Mouse (Mus musculus): ENCODE results near the gene Cacna1e. TPM values are rescaled to one million over a fixed set of nuclear protein-coding genes. Genes with fewer than 3 reads are reported as not detected.
A peak's percentile ranks its signal among the peaks of the same experiment; 100 is the strongest.

Gene Cacna1e
- total RNA-seq (2021): 100 to 1,000 TPM; 121 to 122 TPM

- intact Hi-C loops (cut with DNase I): loop anchor here (10.0 kb wide), 2 partner anchors 90 to 120 kb away; no protein-coding TSS in a partner anchor
- peak; percentile 46 for DNase-seq
These were observed at the start of gene Cacna1e for GRCm38 (mm10) chr1:154884275-154885206. Cacna1e (minus strand) TSS chr1:154884501.

DNA sequence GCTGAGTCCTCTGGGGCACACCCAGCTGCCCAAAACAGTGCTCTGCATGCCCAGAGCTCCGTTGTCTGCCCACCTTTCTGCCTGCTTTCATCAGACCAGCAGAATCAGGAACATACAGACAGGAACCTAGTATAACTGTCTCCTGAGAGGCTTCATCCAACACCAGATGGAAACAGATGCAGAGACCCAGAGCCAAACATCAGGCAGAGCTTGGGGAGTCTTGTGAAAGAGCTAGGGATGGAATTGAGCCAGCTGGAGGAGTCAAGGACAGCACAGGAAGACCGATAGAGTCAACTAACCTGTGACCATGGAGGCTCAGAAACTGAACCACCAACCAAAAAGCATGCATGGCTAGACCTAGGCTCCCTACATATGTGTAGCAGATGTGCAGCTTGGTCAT is 34.1 kb upstream of the Cacna1e start:
- no peak for DNase-seq
- intact Hi-C loops (cut with DNase I): no loop called here

- intact Hi-C loops (cut with DNase I): no loop called here
- DNase-seq: peak; percentile 10
These were observed 33.1 kb upstream of the Cacna1e start for GRCm38 (mm10) chr1:154917438-154917837.

DNA sequence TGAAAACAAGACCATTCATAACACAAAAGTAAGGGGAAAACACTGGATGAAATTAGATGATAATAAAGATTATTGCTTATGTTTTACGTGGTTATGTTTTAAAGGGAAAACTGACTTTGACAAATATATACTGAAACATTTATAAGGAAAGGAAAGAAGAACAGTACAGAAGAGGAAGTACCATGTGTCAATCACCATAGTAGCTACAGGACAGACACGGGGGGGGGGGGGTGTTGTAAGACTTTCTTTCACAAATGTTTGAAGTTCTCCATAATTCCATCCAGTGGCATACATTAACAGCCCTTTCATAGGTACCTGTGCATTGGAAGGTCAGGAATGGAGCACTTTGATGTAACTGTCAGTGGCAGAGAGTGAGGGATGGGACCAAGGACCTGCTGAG is 25.3 kb upstream of the Cacna1e start:
- no peak for DNase-seq
- intact Hi-C loops (cut with DNase I): no loop called here

GRCm38 (mm10) chr1:154897390-154897789 is 13.1 kb upstream of the Cacna1e start:
- intact Hi-C loops (cut with DNase I): no loop called here
- no peak for DNase-seq

GRCm38 (mm10) chr1:154890244-154890643 is 5.9 kb upstream of the Cacna1e start:
- intact Hi-C loops (cut with DNase I): no loop called here
- no peak for DNase-seq

- intact Hi-C loops (cut with DNase I): loop anchor here (2.0 to 10.0 kb wide), 3 partner anchors 34 to 116 kb away; no protein-coding TSS in a partner anchor
- DNase-seq: peak; percentile 43
These were observed 4.2 kb upstream of the Cacna1e start for GRCm38 (mm10) chr1:154888495-154888894.

DNA sequence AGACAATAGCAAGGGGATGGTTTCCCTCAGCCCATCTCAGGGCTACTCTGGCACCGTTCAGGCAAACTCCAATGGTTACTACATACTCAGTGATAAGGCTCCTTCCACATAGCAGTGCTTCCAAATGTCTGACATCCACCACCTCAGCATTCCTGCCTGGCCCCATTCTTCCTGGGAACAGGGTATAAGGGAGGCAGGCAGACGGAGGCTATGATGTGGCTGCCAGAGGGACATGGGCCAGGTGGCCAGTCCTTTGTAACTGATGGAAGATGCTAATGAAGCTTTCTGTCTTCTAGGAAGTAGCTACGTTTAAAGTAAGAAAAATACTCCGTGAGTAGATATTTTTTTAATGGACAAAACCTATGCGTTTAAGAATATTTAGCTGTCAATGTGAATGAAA is 3.7 kb upstream of the Cacna1e start:
- DNase-seq: peak; percentile 73
- intact Hi-C loops (cut with DNase I): loop anchor here (2.0 to 10.0 kb wide), 3 partner anchors 33 to 117 kb away; no protein-coding TSS in a partner anchor

- intact Hi-C loops (cut with DNase I): loop anchor here (10.0 kb wide), 2 partner anchors 93 to 117 kb away; no protein-coding TSS in a partner anchor
- DNase-seq: no peak
These were observed 3.2 kb upstream of the Cacna1e start for GRCm38 (mm10) chr1:154887546-154887945.

DNA sequence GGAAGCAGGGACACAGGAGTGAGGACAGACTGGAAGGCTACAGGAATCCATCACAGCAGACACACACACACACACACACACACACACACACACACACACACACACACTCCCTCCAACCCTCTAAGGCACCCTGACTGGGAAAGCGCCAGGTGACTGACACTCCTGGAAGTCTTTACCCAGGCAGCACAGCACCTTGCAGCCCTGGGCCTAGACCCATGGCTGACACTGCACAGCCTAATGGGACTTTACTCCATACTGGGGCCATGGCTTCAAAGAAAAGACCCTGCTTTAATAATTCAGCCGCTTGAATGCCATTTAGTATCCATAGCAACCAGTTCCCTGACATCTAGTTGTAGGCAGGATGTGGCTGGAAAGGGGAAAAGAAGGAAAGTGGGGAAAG is 2.3 kb upstream of the Cacna1e start:
- intact Hi-C loops (cut with DNase I): loop anchor here (10.0 kb wide), 2 partner anchors 92 to 118 kb away; no protein-coding TSS in a partner anchor
- no peak for DNase-seq

- intact Hi-C loops (cut with DNase I): loop anchor here (10.0 kb wide), 2 partner anchors 90 to 120 kb away; no protein-coding TSS in a partner anchor
- no peak for DNase-seq
These were observed 877 bp upstream of the Cacna1e start for GRCm38 (mm10) chr1:154885207-154885548.

DNA sequence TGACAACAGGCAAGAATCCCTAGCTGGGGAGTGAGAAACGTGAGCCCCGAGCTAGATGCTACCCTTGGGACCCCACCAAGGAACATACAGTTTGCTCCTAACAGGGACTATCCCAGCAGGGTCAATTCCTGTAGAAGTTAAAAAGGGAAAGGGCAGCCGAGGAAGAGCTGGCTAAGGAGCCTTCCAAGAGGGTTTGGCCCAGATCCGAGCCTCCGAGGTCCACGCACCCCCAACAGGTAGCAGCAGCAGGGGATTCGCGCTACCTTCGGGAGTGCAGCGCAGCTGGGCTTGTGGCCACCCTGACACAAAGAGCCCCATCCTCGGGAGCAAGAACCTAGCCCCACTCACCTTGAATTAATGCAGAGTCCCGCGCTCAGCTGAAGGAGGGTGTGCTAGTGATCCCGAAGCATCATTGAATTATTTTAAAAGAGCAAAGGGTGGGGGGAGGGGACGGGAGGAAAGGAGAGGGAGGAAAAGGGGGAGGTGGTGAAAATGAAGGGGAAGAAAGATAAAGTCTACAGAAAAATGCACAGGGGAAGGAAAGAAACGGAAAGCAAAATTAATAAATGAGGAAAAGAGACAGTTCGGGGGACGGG is 607 bp downstream of the Cacna1e start:
- intact Hi-C loops (cut with DNase I): loop anchor here (10.0 kb wide), 2 partner anchors 89 to 121 kb away; no protein-coding TSS in a partner anchor
- peak; percentile 12 for DNase-seq

GRCm38 (mm10) chr1:154865981-154866380 is 18.3 kb downstream of the Cacna1e start:
- no peak for DNase-seq
- intact Hi-C loops (cut with DNase I): no loop called here

- DNase-seq: peak; percentile 45
- intact Hi-C loops (cut with DNase I): no loop called here
These were observed 22.9 kb downstream of the Cacna1e start for GRCm38 (mm10) chr1:154861416-154861815.

DNA sequence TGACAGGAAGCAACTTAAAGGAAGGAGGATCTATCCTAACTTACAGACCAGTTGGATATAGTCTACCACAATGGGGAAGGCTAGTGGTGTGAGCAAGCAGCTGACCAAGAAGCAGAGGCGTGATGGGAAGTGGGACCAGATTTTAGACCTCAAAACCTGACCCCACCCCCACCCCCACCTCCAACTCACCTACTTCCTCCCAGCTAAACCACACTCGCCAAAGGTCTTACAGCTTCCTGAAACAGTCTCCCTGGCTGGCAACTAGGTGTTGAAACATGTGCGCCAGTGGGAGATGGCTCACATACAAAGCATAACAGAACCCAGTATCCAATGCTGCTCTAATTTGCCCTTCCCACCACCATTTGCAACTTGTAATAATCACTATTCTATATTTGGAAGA is 29.7 kb downstream of the Cacna1e start:
- no peak for DNase-seq
- intact Hi-C loops (cut with DNase I): loop anchor here (2.0 kb wide), 1 partner anchor 34 kb away; no protein-coding TSS in a partner anchor

DNA sequence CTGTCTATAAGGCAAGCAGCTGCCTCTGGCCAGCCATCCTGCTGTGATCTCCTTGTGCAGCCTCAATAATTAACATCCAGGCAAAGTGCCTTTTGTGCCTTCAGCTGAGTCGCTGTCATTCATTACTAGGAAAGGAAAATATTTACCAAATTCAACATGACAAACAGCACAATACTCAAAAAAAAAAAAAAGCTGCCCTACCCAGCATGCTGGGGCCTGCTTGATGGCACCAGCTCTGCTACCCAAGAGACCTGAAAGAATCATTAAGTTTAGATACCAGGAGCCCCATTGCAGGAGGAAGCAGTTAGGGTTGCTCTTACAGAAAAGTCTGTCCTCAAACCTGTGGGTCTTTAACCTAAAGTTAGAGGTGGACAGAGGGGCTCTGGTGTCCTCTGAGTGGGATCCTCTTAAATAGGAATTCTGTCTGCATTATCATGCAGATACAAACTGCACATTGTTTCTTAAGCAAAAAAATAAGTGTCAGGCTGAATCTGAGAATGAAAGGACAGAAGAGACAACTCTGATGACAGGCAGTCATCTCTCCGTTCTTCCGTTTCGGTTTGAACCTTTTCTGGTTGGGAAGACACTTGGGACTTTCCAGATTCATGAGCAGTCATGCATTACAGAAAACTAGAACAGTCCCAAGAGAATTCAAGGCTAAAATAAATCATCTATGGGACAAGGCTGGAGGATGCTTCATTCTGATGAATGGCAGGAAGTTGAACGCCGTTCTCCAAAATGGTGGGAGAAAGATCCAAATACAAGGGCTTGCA is 33.6 kb downstream of the Cacna1e start:
- intact Hi-C loops (cut with DNase I): no loop called here
- peak; percentile 17 for DNase-seq

GRCm38 (mm10) chr1:154848683-154849579 is 35.4 kb downstream of the Cacna1e start:
- DNase-seq: no peak

DNA sequence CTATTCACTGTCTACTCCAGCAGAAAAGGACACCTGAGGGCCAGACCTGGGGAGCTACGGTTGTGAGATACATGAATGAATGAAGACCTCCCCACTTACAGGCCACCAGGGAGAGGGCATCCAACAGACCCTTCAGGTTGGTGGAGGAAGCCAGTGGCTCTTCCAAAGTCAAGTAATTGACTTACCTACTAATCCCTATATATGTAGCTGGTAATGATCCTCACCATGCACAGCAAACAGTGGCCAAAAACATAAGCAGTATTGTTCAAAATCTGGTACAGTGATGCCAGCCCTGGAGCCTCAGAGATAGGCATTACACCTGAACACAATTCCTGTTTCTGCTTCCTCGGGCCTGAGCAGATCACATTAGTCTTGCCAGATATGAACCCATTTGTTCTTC is 37.4 kb downstream of the Cacna1e start:
- no peak for DNase-seq
- intact Hi-C loops (cut with DNase I): no loop called here

More at GRCm38 (mm10) chr1:154848683-154849579, 35.4 kb downstream of the Cacna1e start:
- intact Hi-C loops (cut with DNase I): no loop called here

- DNase-seq: no peak
- intact Hi-C loops (cut with DNase I): no loop called here
These were observed 40.9 kb downstream of the Cacna1e start for GRCm38 (mm10) chr1:154843427-154843826.

- DNase-seq: no peak
- intact Hi-C loops (cut with DNase I): no loop called here
These were observed 42.0 kb downstream of the Cacna1e start for GRCm38 (mm10) chr1:154842336-154842735.
